Mouse (Mus musculus) adrenal gland, postnatal 10 days (tissue): ENCODE data around the gene Ralgapa1. TPM values are rescaled to one million over a fixed set of nuclear protein-coding genes. Genes with fewer than 3 reads are reported as not detected.
A peak's percentile ranks its signal among the peaks of the same experiment; 100 is the strongest.

Experiments
- DNase-seq: peaks from one replicate; pipeline ENCODE4 v3.0.0; 2021; ENCODE audit warnings: mixed read lengths
- long read RNA-seq, 2 experiments: library from polyadenylated mRNA; stranded (forward); transcript quantifications; one replicate each; pipeline ENCODE4 v2.0.0; 2021
- total RNA-seq, 2 experiments: library from RNA; stranded (reverse); gene quantifications; 2 replicates each; pipeline ENCODE4 v1.2.3; 2021

Gene Ralgapa1
- 10 to 100 TPM; 55.1 to 63.8 TPM for total RNA-seq
- long read RNA-seq, experiment 1, partial matches to known transcripts: 6 of 16 reads
- long read RNA-seq, experiment 1, other reads (novel, unspliced or antisense): 9 of 16 reads
- long read RNA-seq, experiment 2, partial matches to known transcripts: 2 of 8 reads
- long read RNA-seq, experiment 2, other reads (novel, unspliced or antisense): 6 of 8 reads

GRCm38 (mm10) chr12:55820661-55821314 lies at the start of gene Ralgapa1:
Gene Ralgapa1, minus strand, starts transcription at chr12:55821167.
- peak; percentile 92 for DNase-seq

- DNase-seq: no peak
Measured at GRCm38 (mm10) chr12:55869622-55870322, 48.8 kb upstream of the Ralgapa1 start.

GRCm38 (mm10) chr12:55867738-55868137 lies 46.8 kb upstream of the Ralgapa1 start:
- no peak for DNase-seq

- DNase-seq: no peak
Measured at GRCm38 (mm10) chr12:55860631-55861030, 39.7 kb upstream of the Ralgapa1 start.

DNA sequence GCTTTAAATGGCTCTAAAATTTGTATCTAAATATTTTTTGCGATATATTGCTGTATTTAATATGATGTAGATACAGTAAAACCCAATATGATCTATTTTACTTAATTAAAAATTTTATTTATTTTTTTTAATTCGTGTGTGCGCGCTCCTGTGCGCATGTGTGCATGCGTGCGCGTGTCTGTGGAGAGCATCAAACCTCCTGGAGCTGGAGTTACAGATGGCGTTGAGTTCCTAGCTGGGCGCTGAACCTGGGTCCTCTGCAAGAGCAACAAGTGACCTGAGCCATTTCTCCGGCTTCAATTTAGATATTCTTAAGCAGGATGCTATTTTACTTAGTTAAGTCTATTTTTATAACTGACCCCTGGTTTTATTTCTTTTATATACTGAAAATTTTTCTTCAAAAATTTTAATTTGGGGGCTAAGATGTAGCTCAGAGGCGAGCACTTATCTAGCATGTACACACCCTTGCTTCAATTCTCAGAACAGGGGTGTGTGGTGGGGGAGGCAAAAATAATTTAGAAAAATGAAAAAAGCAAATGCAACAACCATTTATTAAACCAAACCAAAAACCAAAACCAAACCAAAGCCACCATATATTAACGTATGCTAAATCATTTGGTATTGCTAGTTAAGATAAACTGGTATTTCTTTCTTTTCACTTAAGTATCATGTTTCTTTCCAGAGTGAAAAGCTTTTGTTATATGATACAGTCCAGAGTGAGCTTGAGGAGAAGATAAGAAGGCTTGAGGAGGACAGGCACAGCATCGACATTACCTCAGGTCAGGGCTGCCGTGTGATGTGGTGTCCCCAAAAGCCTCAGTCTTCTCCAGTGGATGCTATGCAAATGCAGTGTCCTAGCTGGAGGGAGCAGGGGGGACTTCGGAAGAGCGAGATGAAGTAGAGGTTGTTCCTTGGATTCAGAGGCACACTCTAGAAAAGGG lies 38.7 kb upstream of the Ralgapa1 start:
- DNase-seq: no peak

GRCm38 (mm10) chr12:55850650-55851049 lies 29.7 kb upstream of the Ralgapa1 start:
- no peak for DNase-seq

DNA sequence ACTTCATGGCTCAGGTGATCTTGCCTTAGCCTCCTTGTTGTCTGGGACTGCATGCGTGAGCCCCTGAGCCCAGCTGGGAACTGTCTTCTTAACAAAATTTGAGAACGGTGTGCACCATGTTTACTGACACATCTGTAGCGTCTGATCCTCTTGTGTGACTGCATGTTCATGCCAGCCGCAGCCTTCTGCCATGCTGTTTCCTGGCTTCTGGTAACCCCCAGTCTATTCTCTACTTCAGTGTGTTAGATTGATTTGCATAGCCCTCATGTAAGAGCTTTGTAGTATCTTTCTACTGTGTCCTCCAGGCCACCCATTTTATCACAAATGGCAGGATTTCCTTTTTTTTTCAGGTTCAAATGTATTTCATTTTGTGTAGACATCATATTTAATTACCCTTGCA lies 26.9 kb upstream of the Ralgapa1 start:
- no peak for DNase-seq

DNA sequence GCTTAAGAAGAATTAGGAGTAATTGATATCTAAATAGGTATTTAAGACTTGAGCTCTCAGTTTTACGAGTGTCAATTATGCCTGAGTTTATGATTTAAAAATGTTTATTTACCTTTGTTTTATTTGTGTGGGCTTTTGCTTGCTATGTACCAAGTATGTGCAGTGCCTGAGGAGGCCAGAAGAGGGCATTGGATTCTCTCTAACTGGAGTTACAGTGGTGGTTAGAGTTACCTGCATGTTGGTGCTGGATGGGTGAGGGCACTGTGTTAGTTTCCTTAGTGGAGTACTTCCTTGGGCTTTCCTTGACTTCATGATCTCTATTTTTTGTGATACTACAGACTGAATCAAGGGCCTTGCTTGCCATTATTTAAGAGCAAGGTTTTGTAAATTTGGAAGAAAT lies 25.8 kb upstream of the Ralgapa1 start:
- DNase-seq: peak; percentile 30

GRCm38 (mm10) chr12:55837495-55837894 lies 16.5 kb upstream of the Ralgapa1 start:
- DNase-seq: no peak

GRCm38 (mm10) chr12:55836199-55836951 lies 15.4 kb upstream of the Ralgapa1 start, which contains the start of gene Brms1l:
Gene Brms1l, plus strand, starts transcription at chr12:55836324.
- peak; percentile 96 for DNase-seq

DNA sequence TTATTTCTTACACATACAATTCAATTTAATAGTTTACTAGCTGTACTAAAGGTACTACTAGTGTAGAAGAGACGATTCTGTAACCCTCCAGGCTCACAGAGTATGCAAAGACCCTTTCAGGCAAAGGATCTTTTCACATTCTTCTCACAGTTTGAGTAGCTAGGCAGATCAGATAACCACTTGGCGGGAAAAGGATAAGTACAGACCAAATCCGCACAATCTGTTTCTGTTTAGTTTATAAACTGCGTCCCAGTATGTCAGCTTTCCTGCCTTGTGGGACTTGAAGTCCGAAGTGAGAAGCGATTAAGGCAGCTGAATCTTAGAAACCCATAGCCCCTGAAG lies 14.9 kb upstream of the Ralgapa1 start:
- no peak for DNase-seq

DNA sequence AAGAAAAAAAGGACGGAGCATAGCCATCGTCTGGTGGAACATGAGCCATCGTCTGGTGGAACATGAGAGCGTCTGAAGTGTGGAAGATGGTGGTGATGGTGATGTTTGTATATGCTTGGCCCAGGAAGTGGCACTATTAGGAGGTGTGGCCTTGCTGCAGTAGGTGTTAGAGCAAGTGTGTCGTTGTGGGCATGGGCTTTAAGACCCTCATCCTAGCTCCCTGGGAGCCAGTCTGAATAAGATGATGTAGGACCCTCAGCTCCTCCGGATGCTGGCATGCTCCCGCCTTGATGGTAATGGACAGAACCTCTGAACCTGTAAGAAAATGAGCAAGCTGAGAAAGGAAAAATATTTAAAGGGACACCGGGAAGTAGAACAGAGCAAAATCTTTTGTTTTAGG lies 13.9 kb upstream of the Ralgapa1 start:
- no peak for DNase-seq

DNA sequence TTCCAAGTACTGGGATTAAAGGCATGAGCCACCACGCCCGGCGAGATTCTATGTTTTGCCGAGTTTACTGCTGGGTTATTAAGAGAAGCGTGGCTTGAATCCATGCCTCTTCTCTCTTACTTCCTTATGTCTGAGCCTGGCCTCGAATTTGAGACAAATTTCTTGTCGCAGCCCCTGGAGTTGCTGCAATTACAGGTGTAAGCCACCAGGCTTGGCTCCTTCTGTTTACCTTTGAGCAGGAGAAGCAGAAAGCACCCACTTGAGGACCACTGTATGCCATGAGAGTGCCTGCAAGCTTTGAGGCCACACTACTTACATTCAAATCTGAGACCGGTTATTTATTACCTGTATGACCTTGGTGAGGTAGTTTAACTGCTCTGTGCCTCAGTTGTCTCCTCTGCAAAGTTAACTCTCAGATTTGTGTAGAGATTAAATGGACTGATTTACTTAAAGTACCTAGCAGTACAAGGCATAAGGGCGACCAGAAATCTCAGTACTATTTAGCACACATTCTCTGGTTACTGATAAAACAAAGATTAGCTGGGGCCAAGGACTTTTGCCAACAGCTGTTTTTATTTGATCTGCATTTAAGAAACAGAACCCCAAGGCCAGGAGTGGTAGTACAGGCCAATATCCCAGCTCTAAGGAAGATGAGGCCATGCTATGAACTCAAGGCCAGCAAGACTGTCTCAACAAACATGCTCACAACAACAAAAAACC lies 13.1 kb upstream of the Ralgapa1 start:
- DNase-seq: no peak

GRCm38 (mm10) chr12:55832961-55833360 lies 12.0 kb upstream of the Ralgapa1 start:
- no peak for DNase-seq

DNA sequence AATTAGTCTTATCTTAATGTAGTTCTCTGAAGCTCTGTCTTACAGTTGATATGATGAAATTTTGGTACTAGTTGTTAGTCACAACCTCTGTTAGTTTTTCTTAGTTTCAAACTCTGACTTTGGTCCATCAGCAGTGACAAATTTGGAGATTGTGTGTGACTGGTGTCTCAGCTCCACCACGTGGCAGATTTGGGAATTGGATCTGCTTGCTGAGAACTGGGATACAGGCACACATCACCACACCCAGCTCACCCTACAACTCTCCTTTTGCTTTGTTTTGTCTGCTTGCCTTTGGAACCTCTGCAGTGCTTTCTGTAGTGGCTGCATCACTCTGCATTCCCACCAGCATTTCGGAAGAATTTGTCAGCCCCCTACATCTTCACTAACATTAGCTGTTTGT lies 10.1 kb upstream of the Ralgapa1 start:
- peak; percentile 83 for DNase-seq

GRCm38 (mm10) chr12:55825537-55825936 lies 4.6 kb upstream of the Ralgapa1 start:
- no peak for DNase-seq

GRCm38 (mm10) chr12:55824027-55824426 lies 3.1 kb upstream of the Ralgapa1 start:
- DNase-seq: no peak

DNA sequence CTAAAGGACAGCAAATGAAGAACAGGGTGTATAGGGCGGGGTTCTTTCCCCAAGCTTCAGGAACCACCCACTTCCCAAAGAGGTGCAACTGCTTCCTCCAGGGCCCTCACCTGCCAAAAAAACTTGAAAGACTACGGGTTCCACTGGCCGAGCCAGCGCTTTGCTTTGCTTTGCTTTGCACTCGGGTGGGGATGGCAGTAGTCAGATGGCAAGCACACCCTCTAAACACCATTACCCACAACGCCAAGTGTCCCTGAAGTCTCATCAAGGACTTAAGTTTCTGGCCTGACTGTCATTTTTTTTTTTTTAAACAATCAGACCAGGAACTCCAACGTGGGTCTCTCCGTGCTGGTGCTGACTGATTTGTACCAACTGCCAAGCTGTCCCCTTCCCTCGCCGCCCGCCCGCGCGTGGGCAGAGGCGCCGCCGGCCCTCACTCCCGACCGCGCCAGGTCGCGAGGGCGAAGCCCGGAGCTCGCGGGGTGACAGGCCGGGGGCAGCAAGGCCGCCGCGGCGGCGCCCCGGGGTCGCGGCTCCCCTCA lies 777 bp downstream of the Ralgapa1 start:
- peak; percentile 61 for DNase-seq

- no peak for DNase-seq
Measured at GRCm38 (mm10) chr12:55816488-55816887, 4.5 kb downstream of the Ralgapa1 start.

DNA sequence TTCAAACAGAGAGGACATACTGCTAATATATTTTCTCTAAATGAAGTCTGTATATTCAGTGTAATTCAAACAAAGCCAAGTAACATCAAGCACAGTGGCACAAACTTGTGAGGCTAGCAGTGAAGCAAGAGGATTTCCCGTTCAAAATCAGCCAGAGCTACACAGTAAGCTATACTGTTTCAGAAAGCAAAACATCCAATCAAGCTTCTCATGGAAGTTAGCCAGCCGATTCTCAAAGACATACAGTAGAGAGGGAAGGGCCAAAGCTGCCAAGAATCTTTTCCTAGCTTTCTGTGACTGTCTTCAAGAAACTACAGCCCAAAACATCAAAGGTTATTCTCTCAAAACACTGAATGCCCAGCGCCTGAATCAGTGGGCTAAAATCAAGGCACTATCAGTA lies 15.9 kb downstream of the Ralgapa1 start:
- no peak for DNase-seq

DNA sequence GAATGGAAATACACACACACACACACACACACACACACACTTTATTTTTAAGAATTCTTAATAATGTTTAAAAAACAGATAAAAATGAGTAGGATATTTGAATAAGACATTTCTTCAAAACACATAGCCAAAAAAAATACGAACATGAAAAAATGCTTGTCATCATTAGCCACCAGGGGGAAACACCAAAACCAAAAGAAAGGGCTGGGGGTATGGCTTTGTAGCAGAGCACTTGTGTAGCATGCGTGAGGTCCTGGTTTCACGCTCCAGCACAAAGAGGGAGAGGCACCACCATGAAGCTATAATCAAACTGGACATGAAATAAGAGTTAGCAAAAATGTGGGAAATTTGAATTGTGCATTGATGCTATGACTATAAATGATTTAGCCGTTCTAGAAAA lies 19.8 kb downstream of the Ralgapa1 start:
- no peak for DNase-seq
